ENCODE assay signal across 14 mouse cellular contexts in the genomic region with DNA sequence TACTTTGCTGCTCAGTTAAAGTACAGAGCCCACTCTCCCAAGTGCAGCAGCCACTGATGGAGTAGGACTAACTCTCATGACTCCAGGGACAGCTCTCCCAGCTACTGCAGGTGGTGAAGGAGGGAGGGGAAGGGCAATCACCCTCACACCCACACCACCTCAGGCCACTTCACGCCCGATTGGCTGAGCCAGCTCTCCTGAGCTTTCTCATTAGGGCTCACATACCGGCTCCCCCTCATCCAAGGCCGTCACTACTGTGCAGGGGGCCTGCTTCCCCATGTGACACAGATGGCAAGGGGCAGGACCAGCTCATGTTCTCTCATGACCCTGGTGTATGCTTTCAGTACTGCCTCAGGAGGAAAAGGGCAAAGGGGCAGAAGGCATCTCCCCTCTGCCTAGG.
DNase-seq lines count a peak whose midpoint lies in the region; ATAC-seq lines count a peak whose summit lies in the region.
"Had no signal": no experiment of that assay in that cellular context is flagged by ENCODE, and none has a peak within 500 bp of the region (broad histone marks: within the 10 kb centered on the region; RNA-seq: fewer than 3 reads in every experiment).

No protein-coding gene starts in this region.

- no peaks in the 10 kb centered on the region for H3K9me3 ChIP-seq in kidney, embryonic 15.5 days (replicated peaks)
- H3K9me3 ChIP-seq in midbrain, embryonic 11.5 days (ENCODE audit: control insufficient read depth, low read length) = no peaks in the 10 kb centered on the region
- H3K9me3 ChIP-seq in midbrain, embryonic 14.5 days (ENCODE audit: control insufficient read depth, low read length) = no peaks in the 10 kb centered on the region
- H3K9me3 ChIP-seq in midbrain, embryonic 13.5 days = no peaks in the 10 kb centered on the region

- no peaks in the 10 kb centered on the region for H3K36me3 ChIP-seq in kidney, embryonic 15.5 days
- no peaks in the 10 kb centered on the region for H3K36me3 ChIP-seq in midbrain, embryonic 11.5 days (ENCODE audit: control insufficient read depth, insufficient read depth, low read length)
- no peaks in the 10 kb centered on the region for H3K36me3 ChIP-seq in midbrain, embryonic 14.5 days (ENCODE audit: control insufficient read depth, insufficient read depth, low read length)
- H3K36me3 ChIP-seq in midbrain, embryonic 13.5 days = no peaks in the 10 kb centered on the region

- H3K4me2 ChIP-seq in kidney, embryonic 15.5 days = no peak overlapping the region
- no peak overlapping the region for H3K4me2 ChIP-seq in midbrain, embryonic 11.5 days
- H3K4me2 ChIP-seq in midbrain, embryonic 14.5 days (ENCODE audit: low read length) = no peak overlapping the region
- no peak overlapping the region for H3K4me2 ChIP-seq in midbrain, embryonic 13.5 days (replicated peaks)

- peak; percentile 97 for ATAC-seq in kidney, embryonic 15.5 days (replicated peaks; ENCODE audit: low FRiP score)
- ATAC-seq in midbrain, embryonic 11.5 days (ENCODE audit: low FRiP score) = peak; percentile 65
- ATAC-seq in midbrain, embryonic 14.5 days (ENCODE audit: low FRiP score, low TSS enrichment) = no peak
- ATAC-seq in midbrain, embryonic 13.5 days = peak; percentile 62

- H3K4me3 ChIP-seq in kidney, embryonic 15.5 days (replicated peaks) = no peak overlapping the region
- H3K4me3 ChIP-seq in midbrain, embryonic 11.5 days (ENCODE audit: low read depth, low read length) = no peak overlapping the region
- no peak overlapping the region for H3K4me3 ChIP-seq in midbrain, embryonic 14.5 days (replicated peaks; ENCODE audit: low read depth, low read length)
- no peak overlapping the region for H3K4me3 ChIP-seq in midbrain, embryonic 13.5 days (replicated peaks)
- H3K4me3 ChIP-seq: layer of hippocampus, adult 2 months; myocyte had no signal

- no peak overlapping the region for H3K27ac ChIP-seq in kidney, embryonic 15.5 days
- no peak overlapping the region for H3K27ac ChIP-seq in midbrain, embryonic 11.5 days (ENCODE audit: low read depth, low read length)
- H3K27ac ChIP-seq in midbrain, embryonic 14.5 days (replicated peaks; ENCODE audit: low read depth, low read length) = no peak overlapping the region
- no peak overlapping the region for H3K27ac ChIP-seq in midbrain, embryonic 13.5 days
- H3K27ac ChIP-seq: layer of hippocampus, adult 2 months had no signal

- H3K9ac ChIP-seq in kidney, embryonic 15.5 days = no peak overlapping the region
- H3K9ac ChIP-seq in midbrain, embryonic 11.5 days (ENCODE audit: low read length) = no peak overlapping the region
- H3K9ac ChIP-seq in midbrain, embryonic 14.5 days (replicated peaks; ENCODE audit: low read length) = no peak overlapping the region
- no peak overlapping the region for H3K9ac ChIP-seq in midbrain, embryonic 13.5 days (replicated peaks)

- H3K4me1 ChIP-seq in kidney, embryonic 15.5 days = peaks cover 7% of the 10 kb centered on the region; the same call in 1 of the 2 replicates
- no peaks in the 10 kb centered on the region for H3K4me1 ChIP-seq in midbrain, embryonic 11.5 days (ENCODE audit: control insufficient read depth, insufficient read depth, low read length)
- no peaks in the 10 kb centered on the region for H3K4me1 ChIP-seq in midbrain, embryonic 14.5 days (ENCODE audit: control insufficient read depth, insufficient read depth, low read length)
- no peaks in the 10 kb centered on the region for H3K4me1 ChIP-seq in midbrain, embryonic 13.5 days (replicated peaks)

- no peaks in the 10 kb centered on the region for H3K27me3 ChIP-seq in kidney, embryonic 15.5 days
- no peaks in the 10 kb centered on the region for H3K27me3 ChIP-seq in midbrain, embryonic 11.5 days (ENCODE audit: control insufficient read depth, insufficient read depth, low read length)
- no peaks in the 10 kb centered on the region for H3K27me3 ChIP-seq in midbrain, embryonic 14.5 days (ENCODE audit: control insufficient read depth, insufficient read depth, low read length)
- no peaks in the 10 kb centered on the region for H3K27me3 ChIP-seq in midbrain, embryonic 13.5 days
- H3K27me3 ChIP-seq: CH12.LX had no signal

- WGBS in kidney, embryonic 15.5 days = 22% methylated on average over 4 of the region's 4 CpGs
- 52% methylated on average over 4 of the region's 4 CpGs for WGBS in midbrain, embryonic 11.5 days
- WGBS in midbrain, embryonic 14.5 days = 51% methylated on average over 4 of the region's 4 CpGs
- 50% methylated on average over 4 of the region's 4 CpGs for WGBS in midbrain, embryonic 13.5 days

- DNase-seq in embryo, embryonic 9.5 days (ENCODE audit: extremely low spot score) = peak; percentile 20
- no peak for DNase-seq in embryo, embryonic 10.5 days (ENCODE audit: low spot score)
- DNase-seq in kidney, adult 11 months = no peak
- DNase-seq in midbrain, embryonic 11.5 days (ENCODE audit: low spot score, missing footprints) = no peak
- DNase-seq in midbrain, embryonic 14.5 days = no peak
- no peak for DNase-seq in right cerebral cortex, adult 2 months (ENCODE audit: low spot score in 2 of 2)
- DNase-seq: cerebellum, postnatal 36 days; heart, adult 18-20 months; lung, postnatal 36 days had no signal
